Mouse (Mus musculus) myocyte (in vitro differentiated cells): ENCODE results near the gene Caprin1.

ENCODE experiments used
- CEBPB ChIP-seq: IDR thresholded peaks from 2 replicates; pipeline ENCODE4 v1.6.1; 2011; ENCODE audit warnings: mild to moderate bottlenecking, moderate library complexity; ENCODE audit not compliant: poor library complexity, insufficient read depth, severe bottlenecking
- E2F4 ChIP-seq: IDR thresholded peaks from one replicate; pipeline ENCODE4 v1.6.1; 2011; ENCODE audit warnings: mild to moderate bottlenecking, control low read depth, moderate library complexity; ENCODE audit not compliant: insufficient read depth
- MAX ChIP-seq: IDR thresholded peaks from one replicate; pipeline ENCODE4 v1.6.1; 2011; ENCODE audit warnings: low read depth, mild to moderate bottlenecking, control low read depth
- MYOG ChIP-seq, 3 experiments: IDR thresholded peaks; one replicate each; pipeline ENCODE4 v1.6.1; 2011; ENCODE audit warnings: control low read depth in 2 of 3, low read depth in 2 of 3, mild to moderate bottlenecking in 2 of 3; ENCODE audit not compliant: insufficient read length in 2 of 3, control insufficient read depth in 1 of 3, insufficient read depth in 1 of 3
- POLR2A ChIP-seq: IDR thresholded peaks from one replicate; pipeline ENCODE4 v1.6.1; 2011; ENCODE audit warnings: low read depth, mild to moderate bottlenecking, control low read depth, moderate library complexity; ENCODE audit not compliant: insufficient read length
- POLR2AphosphoS2 ChIP-seq: IDR thresholded peaks from one replicate; pipeline ENCODE4 v1.6.1; 2011; ENCODE audit warnings: low read depth, control low read depth; ENCODE audit not compliant: insufficient read length
- REST ChIP-seq: IDR thresholded peaks from one replicate; pipeline ENCODE4 v1.6.1; 2011; ENCODE audit warnings: mild to moderate bottlenecking, control low read depth, moderate library complexity; ENCODE audit not compliant: insufficient read depth, insufficient read length
- TCF12 ChIP-seq: IDR thresholded peaks from one replicate; pipeline ENCODE4 v1.6.1; 2011; ENCODE audit warnings: mild to moderate bottlenecking, control low read depth; ENCODE audit not compliant: poor library complexity, insufficient read depth, severe bottlenecking
- USF1 ChIP-seq: IDR thresholded peaks from one replicate; pipeline ENCODE4 v1.6.1; 2011; ENCODE audit warnings: low read depth, mild to moderate bottlenecking, control low read depth, moderate library complexity

GRCm38 (mm10) chr2:103803770-103804530, 6.5 kb upstream of the Caprin1 start:
- TF ChIP-seq POLR2A (no peak), E2F4 (no peak), TCF12 (no peak), MAX (no peak), POLR2AphosphoS2 (no peak), CEBPB (no peak), USF1 (no peak), REST (no peak), MYOG (IDR thresholded peaks at IDR 0.05; ENCODE audit: control insufficient read depth in 1 of 3, insufficient read depth in 1 of 3, insufficient read length in 2 of 3, low read depth in 2 of 3) (no peak)
